Comparison of ENCODE assay signal across 12 mouse cellular contexts in genomic region chr16:77503556-77503955, GRCm38 (mm10).
DNase-seq lines count a peak whose midpoint lies in the region; ATAC-seq and TF ChIP-seq lines count a peak whose summit lies in the region.
"Had no signal": no experiment of that assay in that cellular context is flagged by ENCODE, and none has a peak within 500 bp of the region (broad histone marks: within the 10 kb centered on the region; RNA-seq: fewer than 3 reads in every experiment).

No protein-coding gene starts in this region.

- H3K27me3 ChIP-seq in kidney, adult 2 months (replicated peaks; ENCODE audit: control insufficient read depth, insufficient read depth, low read length): no peaks in the 10 kb centered on the region
- H3K27me3 ChIP-seq in embryonic facial prominence, embryonic 14.5 days (replicated peaks; ENCODE audit: control insufficient read depth, insufficient read depth, low read length): no peaks in the 10 kb centered on the region
- H3K27me3 ChIP-seq in heart, embryonic 13.5 days (replicated peaks): no peaks in the 10 kb centered on the region
- no peaks in the 10 kb centered on the region for H3K27me3 ChIP-seq in neural tube, embryonic 14.5 days (ENCODE audit: control insufficient read depth, insufficient read depth, low read length)
- H3K27me3 ChIP-seq: limb, embryonic 12.5 days had no signal

- no peak for TF ChIP-seq CTCF in kidney, adult 2 months (conservative IDR thresholded peaks at IDR 0.05; ENCODE audit: insufficient read depth, insufficient read length, low read depth, low read length)

- H3K4me3 ChIP-seq in kidney, adult 2 months (ENCODE audit: insufficient read depth, low read depth, low read length): no peak overlapping the region
- H3K4me3 ChIP-seq in embryonic facial prominence, embryonic 14.5 days (ENCODE audit: low read depth, low read length): peak overlapping the region; percentile 14
- peak overlapping the region; percentile 43 for H3K4me3 ChIP-seq in heart, embryonic 13.5 days
- H3K4me3 ChIP-seq in neural tube, embryonic 14.5 days (ENCODE audit: low read depth, low read length): no peak overlapping the region
- H3K4me3 ChIP-seq: limb, embryonic 12.5 days had no signal

- H3K4me1 ChIP-seq in kidney, adult 2 months (ENCODE audit: control insufficient read depth, insufficient read depth, low read length): no peaks in the 10 kb centered on the region
- H3K4me1 ChIP-seq in embryonic facial prominence, embryonic 14.5 days (ENCODE audit: control insufficient read depth, insufficient read depth, low read length): 0 out of 2 replicates have a peak, but pooled peaks cover 10% of the 10 kb centered on the region
- H3K4me1 ChIP-seq in heart, embryonic 13.5 days: peaks cover 23% of the 10 kb centered on the region
- H3K4me1 ChIP-seq in neural tube, embryonic 14.5 days (ENCODE audit: control insufficient read depth, insufficient read depth, low read length): peaks cover 10% of the 10 kb centered on the region; the same call in 1 of the 2 replicates

- no peak overlapping the region for H3K9ac ChIP-seq in embryonic facial prominence, embryonic 14.5 days (ENCODE audit: low read depth, low read length)
- peak overlapping the region; percentile 65; the same call in 1 of the 2 replicates for H3K9ac ChIP-seq in heart, embryonic 13.5 days
- H3K9ac ChIP-seq in neural tube, embryonic 14.5 days (replicated peaks; ENCODE audit: low read depth, low read length): no peak overlapping the region
- H3K9ac ChIP-seq: limb, embryonic 12.5 days had no signal

- WGBS in kidney, adult 2 months: 68% methylated on average over 5 of the region's 5 CpGs
- 63% methylated on average over 5 of the region's 5 CpGs for WGBS in embryonic facial prominence, embryonic 14.5 days
- WGBS in heart, embryonic 13.5 days: 45% methylated on average over 5 of the region's 5 CpGs
- 54% methylated on average over 5 of the region's 5 CpGs for WGBS in neural tube, embryonic 14.5 days

- 0 out of 2 replicates have a peak, but pooled peaks cover 5% of the 10 kb centered on the region for H3K9me3 ChIP-seq in embryonic facial prominence, embryonic 14.5 days (ENCODE audit: control insufficient read depth, low read length)
- H3K9me3 ChIP-seq in heart, embryonic 13.5 days: no peaks in the 10 kb centered on the region
- no peaks in the 10 kb centered on the region for H3K9me3 ChIP-seq in neural tube, embryonic 14.5 days (ENCODE audit: control insufficient read depth, low read length)

- H3K4me2 ChIP-seq in embryonic facial prominence, embryonic 14.5 days (ENCODE audit: low read depth, low read length): peak overlapping the region; percentile 43
- peak overlapping the region; percentile 62 for H3K4me2 ChIP-seq in heart, embryonic 13.5 days
- H3K4me2 ChIP-seq in neural tube, embryonic 14.5 days (ENCODE audit: low read depth, low read length): peak overlapping the region; percentile 31
- H3K4me2 ChIP-seq: limb, embryonic 12.5 days had no signal

- H3K27ac ChIP-seq in kidney, adult 2 months (ENCODE audit: insufficient read depth, low read depth, low read length): no peak overlapping the region
- no peak overlapping the region; the same call in 1 of the 2 replicates for H3K27ac ChIP-seq in embryonic facial prominence, embryonic 14.5 days (replicated peaks; ENCODE audit: low read depth, low read length)
- H3K27ac ChIP-seq in heart, embryonic 13.5 days (replicated peaks): no peak overlapping the region
- no peak overlapping the region for H3K27ac ChIP-seq in neural tube, embryonic 14.5 days (ENCODE audit: low read depth, low read length)
- H3K27ac ChIP-seq: limb, embryonic 12.5 days had no signal

- no peak for TF ChIP-seq POLR2A in kidney, adult 2 months (IDR thresholded peaks at IDR 0.05; ENCODE audit: low read depth, low read length)

- ATAC-seq in embryonic facial prominence, embryonic 14.5 days (ENCODE audit: low read depth): no peak
- no peak for ATAC-seq in heart, embryonic 13.5 days (ENCODE audit: extremely low read depth, insufficient number of reproducible peaks, low FRiP score, low TSS enrichment)
- ATAC-seq in neural tube, embryonic 14.5 days (ENCODE audit: low read depth): no peak

- DNase-seq in kidney, adult 2 months: peak; percentile 9
- no peak for DNase-seq in kidney, postnatal 36 days
- DNase-seq in embryonic facial prominence, embryonic 14.5 days (ENCODE audit: low spot score): peak; percentile 14
- DNase-seq in gastrocnemius, adult 8-10 months (ENCODE audit: low spot score in 2 of 2): no peak
- no peak for DNase-seq in lung, postnatal 10 days
- DNase-seq: cerebellum, adult 11 months; kidney, postnatal 14 days; lung, postnatal 14 days; thymus, postnatal 4 days had no signal

- H3K36me3 ChIP-seq in kidney, adult 2 months (ENCODE audit: control insufficient read depth, insufficient read depth, low read length): no peaks in the 10 kb centered on the region
- H3K36me3 ChIP-seq in embryonic facial prominence, embryonic 14.5 days (ENCODE audit: control insufficient read depth, insufficient read depth, low read length): 0 out of 2 replicates have a peak, but pooled peaks cover 7% of the 10 kb centered on the region
- H3K36me3 ChIP-seq in heart, embryonic 13.5 days: peaks cover 29% of the 10 kb centered on the region
- no peaks in the 10 kb centered on the region for H3K36me3 ChIP-seq in neural tube, embryonic 14.5 days (ENCODE audit: control insufficient read depth, insufficient read depth, low read length)
- H3K36me3 ChIP-seq: limb, embryonic 12.5 days had no signal

Comparison
In these comparisons a context has a peak if more than half of its experiments do, and no peak if none do; other contexts are left out.
1. DNase-seq: peak in kidney, adult 2 months (single experiment) and embryonic facial prominence, embryonic 14.5 days (single experiment); none in kidney, postnatal 36 days (0 of 2), gastrocnemius, adult 8-10 months (0 of 2) and lung, postnatal 10 days (single experiment).
2. H3K4me3 ChIP-seq: peak in embryonic facial prominence, embryonic 14.5 days (single experiment) and heart, embryonic 13.5 days (single experiment); none in kidney, adult 2 months (single experiment) and neural tube, embryonic 14.5 days (single experiment).
3. Peak in every context shown above with its lines, with median percentiles within 50 percentile points of each other: H3K4me2 ChIP-seq.